Mouse (Mus musculus) mesoderm, embryonic 11.5 days (tissue): ENCODE measurements around the gene Ube2a.

Experiments used
- DNase-seq: peaks from one replicate; pipeline ENCODE4 v3.0.0-alpha.2; 2012; ENCODE audit warnings: low read depth, low spot score

Ube2a gene

DNA sequence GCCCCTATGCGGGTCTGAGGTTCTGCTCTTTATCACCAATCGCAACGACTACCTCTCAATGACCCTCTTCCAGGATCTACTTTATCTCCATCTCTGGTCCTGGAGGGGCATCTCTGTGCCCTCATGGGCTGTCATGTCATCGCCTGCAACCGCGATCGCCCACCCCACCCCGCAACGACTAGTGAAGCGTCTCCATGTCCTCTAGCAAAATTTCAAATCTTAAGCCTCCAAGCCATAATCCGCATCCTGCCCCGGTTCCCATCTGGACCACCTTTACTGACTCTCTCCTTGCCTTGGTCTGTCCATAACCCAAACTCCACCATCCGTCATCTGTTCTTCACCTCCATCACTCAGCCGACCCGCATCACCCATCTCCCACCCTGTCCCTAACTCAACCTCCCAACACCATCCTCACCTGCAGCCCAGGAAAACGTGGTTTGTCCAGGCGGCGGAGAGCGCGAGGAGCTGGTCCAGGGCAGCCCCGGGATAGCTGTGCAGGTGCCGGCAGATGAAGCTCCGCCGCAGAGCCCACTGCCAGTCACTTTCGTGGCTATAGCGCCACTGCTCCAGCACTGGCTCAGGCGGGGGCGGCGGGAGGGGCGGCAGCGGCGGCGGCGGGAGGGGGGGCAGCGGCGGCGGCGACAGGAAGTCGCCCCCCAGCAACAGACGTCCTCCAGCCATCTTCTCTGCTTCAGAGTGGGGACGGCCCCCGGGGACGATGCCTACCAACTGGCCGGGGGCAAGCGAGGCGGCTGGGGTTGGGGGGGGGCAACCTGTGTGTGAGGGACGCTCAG lies 28.8 kb downstream of the Ube2a start, which contains the start of gene Nkrf:
Gene Nkrf, minus strand, starts transcription at position 579 of the 794 bp plus-strand sequence.
- peak; percentile 15 for DNase-seq

DNA sequence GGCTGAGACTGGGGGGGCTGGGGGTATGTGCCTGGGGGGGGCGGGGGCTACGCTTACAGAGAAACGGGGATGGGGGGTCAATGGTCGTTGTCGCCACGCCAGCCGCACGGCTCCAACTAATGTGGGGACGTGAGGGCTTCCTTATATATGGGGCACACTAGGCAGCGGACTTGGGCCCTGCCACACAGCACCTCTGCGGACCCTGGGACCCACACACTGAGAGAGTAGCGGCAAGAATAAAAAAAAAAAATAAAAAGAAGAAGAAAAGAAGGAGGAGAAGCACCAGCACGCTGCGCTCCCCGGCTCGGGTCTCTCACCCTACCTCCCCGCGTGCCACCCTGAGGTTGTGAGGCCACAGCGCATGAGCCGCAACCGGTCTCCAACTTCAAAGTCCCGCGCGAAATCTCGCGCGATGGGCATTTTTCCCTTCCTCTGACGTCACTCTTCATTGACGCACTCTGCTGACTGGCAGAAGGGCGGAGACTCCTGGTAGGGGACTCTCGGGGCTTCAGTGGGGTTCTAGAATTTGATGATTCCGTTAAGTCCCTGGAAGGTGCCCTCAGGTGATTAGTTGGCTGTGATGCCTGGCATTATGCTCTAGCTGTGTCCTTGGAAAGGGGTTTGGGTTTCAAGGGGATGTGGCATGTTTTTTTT lies 29.5 kb downstream of the Ube2a start:
- DNase-seq: peak; percentile 96

- DNase-seq: no peak
Measured at GRCm38 (mm10) chrX:36906539-36906938, 32.8 kb downstream of the Ube2a start.

DNA sequence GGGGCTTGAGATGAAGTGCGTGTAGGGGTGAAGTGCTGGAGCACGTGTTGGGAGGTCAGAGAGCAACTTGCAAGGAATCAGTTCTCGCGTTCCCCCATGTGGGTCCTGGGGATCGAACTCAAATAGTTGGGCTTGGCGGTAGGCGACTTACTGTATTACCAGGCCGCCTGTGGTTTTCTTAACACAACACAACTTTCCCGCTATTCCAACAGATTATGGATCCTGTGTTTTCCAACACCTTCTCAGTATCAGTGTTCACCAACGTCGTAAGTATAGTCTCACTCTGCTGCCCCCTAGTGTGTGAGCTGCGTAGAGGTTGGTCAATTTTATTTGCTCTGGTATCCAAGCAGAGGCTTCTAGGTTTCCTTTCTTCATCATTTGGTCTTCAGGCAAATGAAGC lies 37.6 kb downstream of the Ube2a start:
- peak; percentile 49 for DNase-seq

DNA sequence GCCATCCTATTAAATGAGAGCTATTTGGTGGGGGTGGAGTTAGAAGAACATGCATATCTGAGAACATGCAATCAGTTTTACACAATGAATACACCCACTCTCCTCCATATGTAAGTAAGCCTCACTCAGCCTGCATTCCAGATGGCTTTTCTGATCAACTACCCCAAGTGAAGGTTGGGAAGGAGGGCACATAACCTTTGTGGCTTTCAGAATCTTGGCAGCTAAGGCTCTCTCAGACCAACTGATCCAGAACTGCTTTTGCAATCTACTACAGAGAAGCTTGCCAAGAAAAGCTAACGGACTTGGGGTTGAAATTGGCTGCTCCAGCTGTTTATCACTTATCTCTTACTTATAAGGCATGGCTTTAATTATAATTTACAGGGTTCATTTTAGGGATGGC lies 44.0 kb downstream of the Ube2a start:
- no peak for DNase-seq

GRCm38 (mm10) chrX:36921346-36921745 lies 47.6 kb downstream of the Ube2a start:
- no peak for DNase-seq

- DNase-seq: no peak
Measured at GRCm38 (mm10) chrX:36928791-36929190, 55.1 kb downstream of the Ube2a start.

GRCm38 (mm10) chrX:36929694-36930093 lies 56.0 kb downstream of the Ube2a start:
- no peak for DNase-seq

GRCm38 (mm10) chrX:36930574-36930973 lies 56.9 kb downstream of the Ube2a start:
- no peak for DNase-seq
